Mouse (Mus musculus): Measurements from ENCODE around the gene Atg101. TPM values are rescaled to one million over a fixed set of nuclear protein-coding genes. Genes with fewer than 3 reads are reported as not detected.

Gene Atg101
- polyA plus RNA-seq, 1 experiment from 2014 or later, result 77.2 TPM

DNA sequence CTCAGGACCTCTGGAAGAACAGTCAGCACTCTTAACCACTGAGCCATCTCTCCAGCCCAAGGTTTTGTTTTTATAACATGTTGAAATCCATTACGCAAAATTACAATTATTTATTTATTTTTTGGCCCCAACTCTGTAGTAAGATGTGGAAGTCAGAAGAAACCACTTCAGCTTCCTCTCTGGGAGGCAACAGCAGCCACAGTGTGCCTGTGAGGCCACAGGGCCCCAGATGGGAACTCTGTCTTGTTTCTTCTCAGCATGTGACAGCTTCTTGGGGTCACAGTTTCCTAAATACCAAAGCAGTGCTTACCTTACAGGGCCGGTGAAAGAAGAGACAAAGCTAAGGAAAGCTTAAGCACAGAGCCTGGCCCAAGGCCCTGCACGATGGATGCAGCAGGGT, 40.1 kb upstream of the Atg101 start:
- no peaks in the 10 kb centered on the region for H3K9me3 ChIP-seq (replicated peaks)
- no peak for ATAC-seq (ENCODE audit: low FRiP score)
- WGBS, result 80% methylated on average over 3 of the region's 3 CpGs

GRCm38 (mm10) chr15:101246231-101247154, 37.6 kb upstream of the Atg101 start:
- peak overlapping the region; percentile 86 for H3K27ac ChIP-seq (replicated peaks)
- H3K36me3 ChIP-seq, result no peaks in the 10 kb centered on the region
- peak overlapping the region; percentile 72 for H3K4me2 ChIP-seq
- WGBS, result 2% methylated on average over 56 of the region's 56 CpGs
- peak overlapping the region; percentile 60 for H3K9ac ChIP-seq (replicated peaks)
- ATAC-seq (ENCODE audit: low FRiP score), result peak; percentile 98
- H3K27me3 ChIP-seq (replicated peaks), result 0 out of 2 replicates have a peak, but pooled peaks cover 5% of the 10 kb centered on the region
- no peaks in the 10 kb centered on the region for H3K9me3 ChIP-seq (replicated peaks)
- peaks cover 14% of the 10 kb centered on the region for H3K4me1 ChIP-seq
- H3K4me3 ChIP-seq (replicated peaks), result peak overlapping the region; percentile 51

More for the DNA sequence above, 40.1 kb upstream of the Atg101 start:
- H3K36me3 ChIP-seq, result no peaks in the 10 kb centered on the region
- H3K27me3 ChIP-seq (replicated peaks), result 0 out of 2 replicates have a peak, but pooled peaks cover 5% of the 10 kb centered on the region
- H3K9ac ChIP-seq (replicated peaks), result no peak overlapping the region
- no peak overlapping the region for H3K27ac ChIP-seq (replicated peaks)
- H3K4me1 ChIP-seq, result peaks cover 26% of the 10 kb centered on the region
- no peak overlapping the region for H3K4me2 ChIP-seq
- H3K4me3 ChIP-seq (replicated peaks), result no peak overlapping the region

DNA sequence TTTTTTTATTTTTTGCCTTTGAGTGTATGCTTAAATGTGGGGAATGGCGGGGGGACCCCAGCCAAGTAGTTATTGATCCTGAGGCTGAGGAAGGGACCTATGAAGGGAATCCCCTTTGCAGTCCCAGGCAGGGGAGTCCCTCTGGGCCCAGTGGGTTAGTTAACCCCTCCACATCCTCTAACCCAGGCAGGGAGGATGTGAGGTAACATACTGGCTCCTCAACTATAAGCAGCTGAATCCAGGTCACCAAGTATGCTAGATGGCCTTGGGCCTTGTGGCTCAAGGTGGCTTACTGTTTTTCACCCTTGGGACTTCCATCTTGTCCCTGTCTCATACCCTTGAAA, 36.9 kb upstream of the Atg101 start:
- H3K4me1 ChIP-seq, result peaks cover 12% of the 10 kb centered on the region
- H3K36me3 ChIP-seq, result no peaks in the 10 kb centered on the region
- peak overlapping the region; percentile 86; the same call in 1 of the 2 replicates for H3K27ac ChIP-seq (replicated peaks)
- H3K4me2 ChIP-seq, result peak overlapping the region; percentile 72
- H3K9ac ChIP-seq (replicated peaks), result peak overlapping the region; percentile 55
- WGBS, result 93% methylated on average over 1 of the region's 1 CpGs
- no peak for ATAC-seq (ENCODE audit: low FRiP score)
- 0 out of 2 replicates have a peak, but pooled peaks cover 5% of the 10 kb centered on the region for H3K27me3 ChIP-seq (replicated peaks)
- peak overlapping the region; percentile 51 for H3K4me3 ChIP-seq (replicated peaks)
- no peaks in the 10 kb centered on the region for H3K9me3 ChIP-seq (replicated peaks)

DNA sequence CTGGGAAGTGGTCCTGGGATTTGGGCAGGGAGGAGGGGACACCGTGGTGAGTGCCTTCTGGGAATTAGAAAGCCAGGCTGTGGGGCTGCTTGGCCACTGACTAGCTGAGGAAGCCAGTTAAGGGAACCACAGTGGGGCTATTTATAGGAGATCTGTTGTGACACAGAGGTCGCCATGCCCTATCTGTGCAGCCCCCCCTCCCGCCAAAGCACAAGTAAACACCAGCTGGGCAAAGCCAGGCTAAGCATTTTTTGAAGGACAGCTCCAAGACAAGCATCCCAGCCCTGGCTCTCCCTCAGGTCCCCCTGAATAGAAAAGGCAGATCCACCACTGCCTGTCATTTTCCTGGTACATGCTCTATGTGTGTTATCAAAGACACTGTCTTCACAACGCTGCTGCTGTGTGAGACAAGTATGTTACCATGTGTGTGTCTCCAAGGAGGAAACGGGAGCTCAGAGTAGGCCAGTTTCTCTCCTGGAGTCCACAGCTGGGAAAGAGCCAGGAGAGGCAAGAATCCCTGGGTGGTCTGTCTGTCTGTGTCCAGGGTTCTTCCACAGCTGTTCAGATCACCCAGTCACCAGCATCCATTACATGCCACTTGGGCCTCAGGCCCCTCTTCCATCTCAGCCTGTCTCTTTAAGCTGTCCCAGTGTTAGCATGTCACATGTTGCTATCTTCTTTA, 35.9 kb upstream of the Atg101 start:
- Histone ChIP-seq H3K27me3 (replicated peaks) (no peaks in the 10 kb centered on the region), H3K9me3 (replicated peaks) (no peaks in the 10 kb centered on the region), H3K27ac (replicated peaks) (no peak overlapping the region), H3K4me3 (replicated peaks) (no peak overlapping the region), H3K4me2 (no peak overlapping the region), H3K36me3 (no peaks in the 10 kb centered on the region), H3K9ac (replicated peaks) (0 out of 2 replicates have a peak overlapping the region, but pooled peaks have one; percentile 2), H3K4me1 (peaks cover 12% of the 10 kb centered on the region)
- 75% methylated on average over 5 of the region's 5 CpGs for WGBS
- ATAC-seq (ENCODE audit: low FRiP score), result no peak

DNA sequence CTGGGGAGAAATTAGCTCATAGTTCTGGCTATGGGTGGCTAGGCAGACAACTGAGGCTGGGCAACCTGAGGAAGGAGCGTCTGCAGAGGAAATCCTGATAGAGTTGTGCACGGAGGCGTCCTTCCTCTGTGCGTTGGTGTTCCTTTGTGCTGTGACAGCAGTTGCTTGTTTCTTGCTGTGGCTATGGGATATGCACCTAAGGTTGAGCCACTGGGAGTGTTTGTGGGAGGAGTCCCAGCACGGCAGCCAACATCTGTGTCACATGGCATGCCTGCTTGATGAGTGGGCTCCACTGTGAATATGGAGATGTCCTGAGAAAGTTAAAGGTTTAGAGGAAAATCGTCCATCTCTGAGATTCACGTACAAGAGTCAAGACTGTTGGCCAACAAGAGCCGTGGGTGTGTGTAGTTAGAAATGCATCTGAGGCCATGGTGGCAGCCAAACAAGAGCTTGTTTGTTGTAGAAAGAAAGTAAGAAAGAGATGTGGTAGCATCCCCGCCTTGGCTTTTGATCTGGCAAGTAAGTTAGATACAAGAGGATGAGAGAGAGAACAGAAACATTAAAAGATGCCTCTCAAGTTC, 33.8 kb upstream of the Atg101 start:
- H3K4me2 ChIP-seq, result no peak overlapping the region
- WGBS, result 81% methylated on average over 9 of the region's 9 CpGs
- peaks cover 25% of the 10 kb centered on the region for H3K4me1 ChIP-seq
- ATAC-seq (ENCODE audit: low FRiP score), result no peak
- H3K9ac ChIP-seq (replicated peaks), result no peak overlapping the region
- no peaks in the 10 kb centered on the region for H3K36me3 ChIP-seq
- no peaks in the 10 kb centered on the region for H3K9me3 ChIP-seq (replicated peaks)
- H3K27me3 ChIP-seq (replicated peaks), result no peaks in the 10 kb centered on the region
- H3K27ac ChIP-seq (replicated peaks), result no peak overlapping the region
- H3K4me3 ChIP-seq (replicated peaks), result no peak overlapping the region

DNA sequence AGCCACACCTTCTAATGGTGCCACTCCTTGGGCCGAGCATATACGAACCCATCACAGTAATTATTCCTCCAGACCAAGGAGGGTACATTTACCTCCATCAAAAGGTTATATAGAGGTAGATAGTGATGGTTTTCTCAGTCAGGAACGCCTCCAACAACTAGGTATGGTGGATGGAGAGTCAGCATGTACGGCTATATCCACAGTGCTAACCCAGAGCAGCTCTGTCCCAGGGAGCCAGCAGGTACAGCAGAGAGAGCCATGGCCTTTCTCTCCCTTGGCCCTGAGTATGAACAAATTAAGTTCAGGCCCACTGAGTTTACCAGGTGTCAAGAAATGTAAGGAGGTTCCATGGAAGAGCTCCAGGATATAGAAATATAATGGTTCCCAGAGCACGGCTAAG, 32.1 kb upstream of the Atg101 start:
- no peak overlapping the region for H3K27ac ChIP-seq (replicated peaks)
- peaks cover 17% of the 10 kb centered on the region for H3K4me1 ChIP-seq
- no peaks in the 10 kb centered on the region for H3K27me3 ChIP-seq (replicated peaks)
- 89% methylated on average over 5 of the region's 5 CpGs for WGBS
- no peak overlapping the region for H3K4me3 ChIP-seq (replicated peaks)
- no peak for ATAC-seq (ENCODE audit: low FRiP score)
- no peak overlapping the region for H3K4me2 ChIP-seq
- H3K9ac ChIP-seq (replicated peaks), result no peak overlapping the region
- H3K36me3 ChIP-seq, result no peaks in the 10 kb centered on the region
- H3K9me3 ChIP-seq (replicated peaks), result no peaks in the 10 kb centered on the region

DNA sequence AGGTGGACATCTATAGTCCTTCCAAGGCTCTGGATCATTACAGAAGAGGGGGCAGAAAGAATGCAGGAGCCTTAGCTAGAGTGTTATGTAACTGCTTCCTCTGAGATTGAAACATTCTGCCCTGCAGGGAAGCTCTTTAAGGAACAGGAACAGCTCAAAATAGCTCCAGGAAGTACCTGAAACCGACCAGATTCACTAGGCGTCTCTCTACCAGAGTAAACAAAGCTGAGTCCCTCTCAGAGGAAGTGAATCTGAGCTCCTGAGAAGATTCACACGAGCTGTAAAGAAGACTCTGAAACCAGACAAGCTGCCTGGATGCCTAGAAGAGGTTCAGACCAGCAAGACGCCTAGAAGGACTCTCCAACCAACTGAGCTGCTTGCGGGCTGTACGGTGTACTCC, 31.5 kb upstream of the Atg101 start:
- Histone ChIP-seq H3K4me1 (peaks cover 12% of the 10 kb centered on the region), H3K4me3 (replicated peaks) (no peak overlapping the region), H3K27me3 (replicated peaks) (no peaks in the 10 kb centered on the region), H3K36me3 (no peaks in the 10 kb centered on the region), H3K4me2 (no peak overlapping the region), H3K9me3 (replicated peaks) (no peaks in the 10 kb centered on the region), H3K9ac (replicated peaks) (no peak overlapping the region), H3K27ac (replicated peaks) (no peak overlapping the region)
- no peak for ATAC-seq (ENCODE audit: low FRiP score)
- WGBS, result 86% methylated on average over 6 of the region's 6 CpGs

GRCm38 (mm10) chr15:101253563-101253885, 30.5 kb upstream of the Atg101 start:
- Histone ChIP-seq H3K9me3 (replicated peaks) (no peaks in the 10 kb centered on the region), H3K27me3 (replicated peaks) (no peaks in the 10 kb centered on the region), H3K4me1 (peaks cover 12% of the 10 kb centered on the region), H3K4me3 (replicated peaks) (peak overlapping the region; percentile 58), H3K4me2 (peak overlapping the region; percentile 83), H3K36me3 (no peaks in the 10 kb centered on the region), H3K9ac (replicated peaks) (peak overlapping the region; percentile 82), H3K27ac (replicated peaks) (peak overlapping the region; percentile 64)
- WGBS, result 23% methylated on average over 3 of the region's 3 CpGs
- ATAC-seq (ENCODE audit: low FRiP score), result no peak

GRCm38 (mm10) chr15:101253886-101254795, 29.9 kb upstream of the Atg101 start, which contains the start of gene Nr4a1:
Nr4a1 (plus strand) TSS chr15:101254269.
- no peaks in the 10 kb centered on the region for H3K9me3 ChIP-seq (replicated peaks)
- no peaks in the 10 kb centered on the region for H3K36me3 ChIP-seq
- peak within 1 kb of the TSS; percentile 82 for H3K9ac ChIP-seq (replicated peaks)
- peak within 1 kb of the TSS; percentile 64 for H3K27ac ChIP-seq (replicated peaks)
- H3K4me2 ChIP-seq, result peak within 1 kb of the TSS; percentile 83
- H3K27me3 ChIP-seq (replicated peaks), result no peaks in the 10 kb centered on the region
- peaks cover 12% of the 10 kb centered on the region for H3K4me1 ChIP-seq
- 2% methylated on average over 74 of the region's 82 CpGs for WGBS
- peak within 1 kb of the TSS; percentile 58 for H3K4me3 ChIP-seq (replicated peaks)
- peak; percentile 77 for ATAC-seq (ENCODE audit: low FRiP score)

GRCm38 (mm10) chr15:101255842-101256462, 28.1 kb upstream of the Atg101 start:
- no peak overlapping the region for H3K27ac ChIP-seq (replicated peaks)
- WGBS, result 85% methylated on average over 7 of the region's 7 CpGs
- H3K27me3 ChIP-seq (replicated peaks), result no peaks in the 10 kb centered on the region

More at GRCm38 (mm10) chr15:101255842-101256462, 28.1 kb upstream of the Atg101 start:
- ATAC-seq (ENCODE audit: low FRiP score), result no peak
- H3K4me3 ChIP-seq (replicated peaks), result no peak overlapping the region
- no peak overlapping the region for H3K9ac ChIP-seq (replicated peaks)
- no peaks in the 10 kb centered on the region for H3K9me3 ChIP-seq (replicated peaks)
- peaks cover 16% of the 10 kb centered on the region for H3K4me1 ChIP-seq
- H3K36me3 ChIP-seq, result no peaks in the 10 kb centered on the region
- no peak overlapping the region for H3K4me2 ChIP-seq
